Mouse (Mus musculus): ENCODE data around the gene Nynrin.

Nynrin gene

GRCm38 (mm10) chr14:55853621-55854285, at the start of gene Nynrin:
Gene Nynrin, plus strand, starts transcription at chr14:55854010.
- peak; percentile 74 for DNase-seq (ENCODE audit: low spot score)

DNA sequence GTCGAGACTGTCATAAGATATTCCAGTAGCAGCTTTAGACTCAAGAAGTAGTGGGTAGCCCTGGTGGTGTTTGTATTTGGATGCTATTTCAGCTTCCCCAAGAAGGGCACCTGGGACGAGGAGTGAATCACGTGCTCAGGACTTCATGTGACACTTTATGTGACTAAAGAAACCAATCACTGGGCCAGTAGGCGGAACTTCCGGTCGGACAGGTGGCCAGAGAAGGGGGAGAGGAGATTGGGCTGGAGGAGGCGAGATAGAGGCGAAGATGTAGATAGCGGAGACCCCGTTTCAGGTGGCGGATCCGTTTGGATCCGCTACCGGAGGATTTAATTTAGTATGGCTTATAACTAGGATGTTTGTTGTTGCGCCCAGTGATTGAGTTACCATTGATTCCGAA, 38.9 kb upstream of the Nynrin start:
- DNase-seq (ENCODE audit: low spot score) = peak; percentile 63

- DNase-seq (ENCODE audit: low spot score) = peak; percentile 57
Measured at GRCm38 (mm10) chr14:55815310-55815751, 38.5 kb upstream of the Nynrin start.

DNA sequence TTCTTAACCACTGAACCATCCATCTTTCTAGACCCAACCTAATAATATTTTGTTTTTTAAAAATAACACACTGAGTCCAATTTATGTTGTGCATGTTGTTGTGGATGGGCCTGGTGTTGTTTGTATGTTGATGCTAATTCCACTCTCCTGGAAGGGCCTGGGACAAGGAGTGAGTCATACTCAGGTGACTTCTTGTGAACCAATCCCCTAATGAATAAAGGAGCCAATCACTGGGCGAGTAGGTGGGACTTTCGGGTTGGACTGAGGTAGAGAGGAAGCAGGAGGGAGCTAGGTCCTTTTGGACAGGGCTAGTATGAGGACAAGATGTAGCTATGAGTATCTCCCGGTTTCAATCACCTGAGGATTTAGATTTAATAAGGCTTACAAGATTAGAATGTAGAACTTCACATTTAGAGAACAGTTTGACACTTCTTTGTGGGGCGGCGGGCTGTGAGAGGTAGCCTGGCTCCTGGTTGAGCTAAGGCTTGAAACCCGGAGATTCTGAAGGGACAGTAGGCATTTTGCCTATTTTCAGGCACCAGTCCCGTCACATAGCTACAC, 33.9 kb upstream of the Nynrin start:
- DNase-seq (ENCODE audit: low spot score) = no peak

GRCm38 (mm10) chr14:55820576-55820975, 33.2 kb upstream of the Nynrin start:
- DNase-seq (ENCODE audit: low spot score) = no peak

- DNase-seq (ENCODE audit: low spot score) = peak; percentile 71
Measured at GRCm38 (mm10) chr14:55822435-55822990, 31.3 kb upstream of the Nynrin start.

- DNase-seq (ENCODE audit: low spot score) = peak; percentile 82
Measured at GRCm38 (mm10) chr14:55822991-55823762, 30.6 kb upstream of the Nynrin start, which contains the start of gene Nfatc4. Gene Nfatc4, plus strand, starts transcription at chr14:55823144.

GRCm38 (mm10) chr14:55824001-55824480, 29.8 kb upstream of the Nynrin start:
- DNase-seq (ENCODE audit: low spot score) = peak; percentile 64

- peak; percentile 34 for DNase-seq (ENCODE audit: low spot score)
Measured at GRCm38 (mm10) chr14:55824481-55825215, 29.2 kb upstream of the Nynrin start.

- peak; percentile 46 for DNase-seq (ENCODE audit: low spot score)
Measured at GRCm38 (mm10) chr14:55825216-55826051, 28.4 kb upstream of the Nynrin start.

GRCm38 (mm10) chr14:55826142-55826541, 27.7 kb upstream of the Nynrin start:
- no peak for DNase-seq (ENCODE audit: low spot score)

DNA sequence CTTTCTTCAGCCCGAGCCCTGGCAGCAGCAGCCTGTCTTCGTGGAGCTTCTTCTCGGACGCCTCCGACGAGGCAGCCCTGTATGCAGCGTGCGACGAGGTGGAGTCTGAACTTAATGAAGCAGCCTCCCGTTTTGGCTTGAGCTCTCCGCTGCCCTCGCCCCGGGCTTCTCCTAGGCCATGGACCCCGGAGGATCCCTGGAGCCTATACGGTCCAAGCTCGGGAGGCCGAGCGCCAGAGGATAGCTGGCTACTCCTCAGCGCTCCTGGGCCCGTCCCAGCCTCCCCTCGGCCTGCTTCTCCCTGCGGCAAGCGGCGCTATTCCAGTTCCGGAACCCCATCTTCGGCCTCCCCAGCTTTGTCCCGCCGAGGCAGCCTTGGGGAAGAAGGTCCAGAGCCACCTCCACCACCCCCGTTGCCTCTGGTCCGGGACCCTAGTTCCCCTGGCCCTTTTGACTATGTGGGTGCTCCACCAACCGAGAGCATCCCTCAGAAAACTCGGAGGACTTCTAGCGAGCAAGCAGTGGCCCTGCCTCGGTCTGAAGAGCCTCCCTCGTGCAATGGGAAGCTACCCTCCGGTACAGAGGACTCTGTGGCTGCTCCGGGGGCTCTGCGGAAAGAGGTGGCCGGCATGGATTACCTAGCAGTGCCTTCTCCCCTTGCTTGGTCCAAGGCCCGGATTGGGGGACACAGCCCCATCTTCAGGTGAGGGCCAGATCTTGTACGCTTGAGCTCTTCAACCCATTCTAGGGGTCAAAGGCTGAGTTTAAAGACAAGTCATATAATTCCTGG, 27.1 kb upstream of the Nynrin start:
- DNase-seq (ENCODE audit: low spot score) = no peak

- DNase-seq (ENCODE audit: low spot score) = no peak
Measured at GRCm38 (mm10) chr14:55828716-55829263, 25.0 kb upstream of the Nynrin start.

- DNase-seq (ENCODE audit: low spot score) = no peak
Measured at GRCm38 (mm10) chr14:55829854-55830253, 24.0 kb upstream of the Nynrin start.

GRCm38 (mm10) chr14:55830331-55830730, 23.5 kb upstream of the Nynrin start:
- DNase-seq (ENCODE audit: low spot score) = no peak

- DNase-seq (ENCODE audit: low spot score) = no peak
Measured at GRCm38 (mm10) chr14:55833126-55833525, 20.7 kb upstream of the Nynrin start.

- DNase-seq (ENCODE audit: low spot score) = no peak
Measured at GRCm38 (mm10) chr14:55834808-55835533, 18.8 kb upstream of the Nynrin start.

- DNase-seq (ENCODE audit: low spot score) = no peak
Measured at GRCm38 (mm10) chr14:55838312-55838711, 15.5 kb upstream of the Nynrin start.

- no peak for DNase-seq (ENCODE audit: low spot score)
Measured at GRCm38 (mm10) chr14:55838740-55839139, 15.1 kb upstream of the Nynrin start.

Measured in ovary, postnatal 36 days (tissue).